Mouse (Mus musculus): ENCODE measurements at regions not wholly inside any gene's neighbourhood (a gene's known extent, or its start where the extent isn't known, plus 50 kb on each side); places are given as distances from the start of the nearest gene placed in this dataset.

DNA sequence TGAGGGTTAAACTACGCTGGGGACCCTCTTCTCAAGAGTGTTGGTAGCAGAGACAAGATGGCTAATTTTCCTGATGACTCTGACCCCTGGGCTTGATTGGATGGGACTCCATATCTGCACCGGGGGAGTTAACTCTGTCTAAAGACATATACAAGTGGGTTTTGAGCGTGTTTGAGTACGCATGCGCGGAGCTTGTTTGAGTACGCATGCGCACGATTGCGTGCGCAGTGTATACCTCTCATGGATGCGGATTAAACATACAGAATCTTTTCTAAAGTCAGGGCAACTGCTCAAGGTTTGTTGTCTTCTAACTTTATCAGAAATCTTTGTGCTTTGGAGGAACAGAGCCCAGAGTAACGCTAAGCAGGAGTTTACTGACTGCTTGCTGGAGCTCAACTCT lies 146.8 kb upstream of the Gm4791 start:
- no peak for TF ChIP-seq POLR2A (IDR thresholded peaks at IDR 0.05; ENCODE audit: low read depth, low read length)
- TF ChIP-seq CTCF (IDR thresholded peaks at IDR 0.05; ENCODE audit: extremely low read depth, insufficient read length, insufficient replicate concordance, low read depth, low read length), result no peak

All from small intestine, adult 2 months (tissue).